Mouse (Mus musculus) T-cell, adult 2 months (primary cell): ENCODE measurements around the gene Rala.
"Not testable (repeated sequence)": the region's sequence is repeated elsewhere in the genome, so short reads cannot be mapped to it uniquely, and the experiment has no call there.

Source experiments
- DNase-seq: peaks from one replicate; pipeline ENCODE4 v3.0.0; 2022; ENCODE audit warnings: low spot score

Rala gene

GRCm38 (mm10) chr13:17944078-17944917 lies at the start of gene Rala:
Gene Rala (minus strand): TSS chr13:17944239.
- DNase-seq, result peak; percentile 93

- DNase-seq, result no peak
These were observed 49.4 kb upstream of the Rala start for GRCm38 (mm10) chr13:17993515-17993847.

- DNase-seq, result peak; percentile 86
These were observed 48.9 kb upstream of the Rala start, which contains the start of gene Yae1d1 for GRCm38 (mm10) chr13:17992697-17993514. Gene Yae1d1 (minus strand): TSS chr13:17993349.

GRCm38 (mm10) chr13:17992009-17992408 lies 48.0 kb upstream of the Rala start:
- DNase-seq, result no peak

DNA sequence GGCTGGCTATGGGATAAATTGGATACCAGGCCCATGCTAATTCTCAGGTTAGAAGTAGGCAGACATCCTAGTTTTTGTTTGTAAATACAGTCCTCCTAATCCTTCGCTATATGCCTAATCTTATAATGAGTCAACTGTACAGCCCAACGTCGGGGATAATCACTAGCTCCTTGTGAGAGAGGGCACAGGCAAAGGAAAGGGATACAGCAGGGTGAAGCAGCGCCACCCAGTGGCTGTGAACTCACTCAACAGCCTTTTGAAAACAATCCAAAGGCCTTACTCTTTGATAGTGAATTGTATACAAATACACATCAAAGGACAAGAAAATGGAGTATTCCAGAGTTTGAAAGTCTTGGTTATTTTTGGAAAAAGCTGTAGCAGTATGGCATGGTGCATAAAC lies 39.2 kb upstream of the Rala start:
- DNase-seq, result peak; percentile 24

GRCm38 (mm10) chr13:17982634-17983033 lies 38.6 kb upstream of the Rala start:
- DNase-seq, result no peak

DNA sequence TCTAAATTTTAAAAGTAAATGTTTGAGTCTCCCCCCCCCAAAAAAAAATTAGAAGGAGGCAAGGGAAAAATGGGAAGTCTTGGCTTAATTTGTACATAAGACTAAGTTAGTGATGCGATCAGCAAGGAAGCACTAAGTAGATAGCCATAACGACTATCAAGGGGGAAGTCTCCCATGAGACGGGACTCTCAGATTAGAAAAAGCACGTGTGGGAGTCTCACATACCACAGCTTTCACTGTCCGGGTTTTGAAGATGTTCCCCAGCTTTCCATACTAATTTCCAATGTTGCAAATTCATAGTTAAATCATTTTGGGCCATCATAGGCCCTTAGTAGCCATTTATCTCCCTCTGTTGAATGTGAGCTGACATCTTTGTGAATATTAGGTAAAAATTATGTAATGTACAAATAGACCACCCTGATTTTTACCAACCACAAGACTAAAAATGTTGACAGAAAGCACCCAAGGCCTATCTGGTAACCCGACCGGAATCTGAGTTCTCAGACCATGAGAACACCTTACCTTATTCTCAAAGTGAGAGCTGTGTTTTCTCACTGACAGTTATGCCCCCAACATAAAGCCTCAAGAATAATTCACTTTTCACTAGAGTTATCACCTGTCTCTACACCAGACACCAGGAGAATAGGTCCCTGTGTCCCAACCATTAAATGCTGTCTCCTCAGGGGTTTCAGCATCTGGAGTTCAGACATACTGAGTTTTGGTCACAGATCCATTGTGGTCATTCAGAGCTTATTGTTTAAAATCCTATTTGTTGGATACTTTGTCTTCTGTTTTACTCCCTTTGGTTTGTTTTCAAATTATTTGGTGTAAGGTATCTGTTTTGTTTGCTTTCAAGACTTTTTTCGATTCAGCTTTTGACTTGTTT lies 33.1 kb upstream of the Rala start:
- DNase-seq, result no peak

- peak; percentile 59 for DNase-seq
These were observed 31.9 kb upstream of the Rala start for GRCm38 (mm10) chr13:17975891-17976290.

GRCm38 (mm10) chr13:17975457-17975856 lies 31.4 kb upstream of the Rala start:
- DNase-seq, result no peak

DNA sequence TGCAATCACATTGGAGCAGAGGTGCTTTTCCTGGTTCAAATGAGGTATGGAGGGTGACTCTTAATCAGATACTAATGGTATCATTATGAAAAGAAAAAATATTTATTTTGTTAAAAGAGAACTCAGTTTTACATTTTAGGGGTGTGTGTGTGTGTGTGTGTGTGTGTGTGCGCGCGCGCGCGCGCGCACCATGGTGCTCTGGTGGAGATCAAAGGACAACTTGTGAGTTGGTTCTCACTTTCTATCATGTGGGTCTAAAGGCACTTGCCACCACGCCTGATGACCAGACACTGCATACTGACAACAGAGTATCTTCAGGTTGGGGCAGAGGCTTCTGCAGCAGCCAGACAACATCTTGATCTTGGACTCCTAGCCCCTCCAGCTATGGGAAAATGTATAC lies 30.7 kb upstream of the Rala start:
- no peak for DNase-seq

- no peak for DNase-seq
These were observed 16.6 kb upstream of the Rala start for GRCm38 (mm10) chr13:17960613-17961012.

DNA sequence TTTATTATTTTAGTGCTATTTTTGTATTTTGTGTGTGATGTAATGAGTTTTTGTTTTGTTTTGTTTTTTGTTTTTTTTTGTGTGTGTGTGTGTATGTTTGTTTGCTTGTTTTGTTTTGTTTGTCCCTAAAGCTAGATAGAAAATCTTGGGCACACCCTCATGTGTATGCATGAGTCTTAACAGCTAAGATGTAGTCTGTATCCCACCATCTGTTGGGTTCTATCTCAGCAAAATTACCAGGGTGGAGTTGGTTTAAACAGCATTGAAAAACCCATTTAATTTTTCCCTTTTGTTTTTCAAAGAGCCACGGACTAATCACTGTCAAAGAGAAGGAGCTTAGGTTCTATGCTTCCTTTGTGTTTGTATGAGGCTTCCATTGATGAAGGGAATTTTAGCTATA lies 10.2 kb upstream of the Rala start:
- DNase-seq, result no peak

DNA sequence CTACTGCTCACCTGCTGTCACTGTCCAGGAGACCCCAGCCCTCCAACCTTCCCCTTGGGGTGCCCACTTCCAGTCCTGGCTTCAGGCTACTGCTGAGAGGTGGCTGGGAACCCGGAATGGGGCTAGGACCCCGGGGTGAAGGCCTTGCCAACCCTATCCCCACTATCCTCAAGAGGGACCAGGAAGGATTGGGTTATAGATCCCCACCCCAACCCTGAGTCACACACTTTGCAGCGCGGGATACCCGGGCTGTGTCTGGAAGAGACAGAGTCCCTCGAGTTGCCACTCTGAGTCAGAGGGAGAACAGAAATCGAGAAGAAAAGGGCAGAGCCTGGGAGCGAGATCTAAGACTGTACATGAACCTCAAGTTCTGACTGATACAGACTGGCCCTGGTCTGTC lies 6.5 kb upstream of the Rala start:
- DNase-seq, result not testable (repeated sequence)

DNA sequence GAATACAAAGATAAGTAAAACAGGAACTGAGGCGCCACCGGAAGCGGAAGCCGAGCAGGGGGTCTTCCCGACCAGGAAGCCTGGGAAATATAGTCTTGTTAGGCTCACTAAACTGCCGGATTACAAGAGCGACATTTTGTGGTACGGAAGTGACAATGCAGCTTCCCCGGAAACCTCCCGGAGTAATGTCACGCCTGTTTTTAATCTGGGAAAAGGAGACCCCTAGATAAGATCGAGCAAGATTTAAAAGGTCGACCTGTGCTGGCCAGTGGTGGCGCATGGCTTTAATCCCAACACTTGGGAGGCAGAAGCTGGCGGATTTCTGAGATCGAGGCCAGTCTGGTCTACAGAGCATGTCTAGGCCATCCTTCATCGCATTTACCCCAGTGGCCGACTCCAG lies 5.5 kb upstream of the Rala start:
- DNase-seq, result no peak

DNA sequence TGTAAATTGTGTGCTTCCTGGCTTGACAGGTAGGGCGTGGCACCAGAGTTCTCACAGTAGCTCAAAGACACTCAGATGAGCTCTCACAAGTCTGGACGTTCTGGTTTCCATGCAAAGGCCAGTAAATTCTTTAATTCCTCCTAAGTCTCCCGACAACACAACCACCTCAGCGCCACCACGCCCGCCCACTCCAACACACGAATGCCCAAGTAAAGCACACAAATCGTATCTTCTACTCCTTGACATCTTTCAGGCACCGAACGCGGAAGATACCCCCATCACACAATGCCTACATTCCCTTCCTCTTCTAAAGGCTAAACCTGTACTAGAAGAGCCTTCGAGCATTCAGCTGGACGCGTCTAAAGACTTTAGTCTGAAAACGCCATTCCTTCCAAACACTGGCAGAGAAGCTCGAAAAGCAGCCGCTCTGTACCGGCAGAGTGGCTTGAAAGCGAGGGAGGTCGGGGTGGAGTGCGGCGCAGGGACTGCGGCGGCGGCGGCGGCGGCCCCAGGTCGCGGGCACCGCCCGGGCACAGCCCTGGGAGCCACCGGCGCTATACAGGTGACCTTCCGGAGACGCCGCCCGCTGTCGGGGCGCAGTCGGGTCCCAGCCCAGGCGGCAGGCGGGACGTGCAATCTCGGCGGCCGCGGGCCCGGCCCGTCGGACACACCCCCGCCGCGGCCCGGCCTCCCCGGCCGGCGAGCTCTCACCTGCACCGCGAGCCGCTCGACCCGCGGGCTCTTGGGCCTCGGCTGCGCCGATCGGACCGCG lies 547 bp downstream of the Rala start:
- no peak for DNase-seq

DNA sequence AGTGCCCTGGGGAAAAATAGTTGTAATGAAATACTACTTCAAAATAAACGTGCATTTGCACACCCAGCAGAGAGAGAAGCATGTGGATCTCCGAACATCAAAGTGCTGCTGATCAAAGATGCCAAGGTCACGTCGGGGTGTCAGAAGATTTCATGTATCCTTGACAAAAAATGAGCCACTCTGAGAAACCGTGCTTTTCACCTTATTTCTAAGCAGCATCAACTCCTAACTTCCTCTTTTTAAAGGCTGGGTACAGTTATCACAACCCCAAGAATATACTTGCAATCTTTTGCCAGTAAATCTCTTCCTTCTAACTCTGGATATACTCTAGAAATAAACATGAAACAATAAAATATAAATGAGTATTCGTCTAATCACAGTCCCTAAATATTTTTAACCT lies 1.7 kb downstream of the Rala start:
- DNase-seq, result no peak

- no peak for DNase-seq
These were observed 36.7 kb downstream of the Rala start for GRCm38 (mm10) chr13:17907309-17907708.

DNA sequence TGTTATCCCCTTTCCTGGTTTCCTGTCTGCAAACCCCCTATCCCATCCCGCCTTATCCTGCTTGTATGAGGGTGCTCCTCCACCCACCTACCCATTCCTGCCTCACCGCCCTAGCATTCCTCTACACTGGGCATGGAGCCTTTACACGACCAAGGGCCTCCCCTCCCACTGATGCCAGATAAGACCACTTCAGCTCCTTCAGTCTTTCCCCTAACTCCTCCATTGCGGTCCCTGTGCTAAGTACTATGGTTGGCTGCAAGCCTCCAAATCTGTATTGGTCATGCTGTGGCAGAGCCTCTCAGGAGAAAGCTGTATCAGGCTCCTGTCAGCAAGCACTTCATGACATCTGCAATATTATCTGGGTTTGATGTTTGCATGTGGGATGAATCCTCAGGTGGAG lies 42.6 kb downstream of the Rala start:
- DNase-seq, result no peak

DNA sequence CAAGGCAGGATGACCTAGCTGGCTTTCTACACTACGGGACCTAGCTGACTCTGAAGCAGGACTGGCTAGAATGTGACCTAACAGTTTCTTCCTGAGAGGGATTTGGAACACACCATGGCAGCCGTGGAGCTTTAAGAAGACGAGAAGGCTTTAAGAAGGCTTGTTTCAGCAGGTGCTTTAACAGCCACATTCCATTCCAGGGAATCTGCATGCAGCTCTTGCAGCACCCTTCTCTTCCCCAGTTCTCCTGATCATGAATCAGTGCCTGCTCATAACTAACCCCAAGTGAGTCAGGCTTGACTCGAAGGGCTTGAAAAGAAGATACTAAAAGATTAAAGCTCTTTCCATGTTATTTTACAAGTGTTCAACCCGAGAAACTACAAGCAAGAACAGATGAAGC lies 43.4 kb downstream of the Rala start:
- DNase-seq, result no peak

- no peak for DNase-seq
These were observed 47.0 kb downstream of the Rala start for GRCm38 (mm10) chr13:17897040-17897439.

DNA sequence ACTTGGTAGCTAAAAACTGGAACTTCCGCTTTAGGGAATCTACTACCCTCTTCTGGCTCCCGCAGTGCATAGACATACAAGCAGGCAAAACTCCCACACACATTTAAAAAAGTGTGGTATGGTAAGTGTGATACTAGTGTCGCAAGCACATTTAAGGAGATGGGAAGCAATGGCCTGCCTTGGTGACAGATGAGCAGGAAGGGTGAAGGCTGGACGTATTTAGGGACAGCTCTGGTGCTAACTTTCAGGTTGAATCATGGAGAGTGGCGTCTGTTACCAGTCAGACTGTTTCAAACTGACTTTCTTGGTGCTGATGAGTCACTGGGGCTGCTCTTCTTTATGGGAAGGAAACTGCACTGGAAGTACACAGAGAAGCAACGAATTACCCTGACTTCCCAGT lies 52.5 kb downstream of the Rala start:
- DNase-seq, result no peak

DNA sequence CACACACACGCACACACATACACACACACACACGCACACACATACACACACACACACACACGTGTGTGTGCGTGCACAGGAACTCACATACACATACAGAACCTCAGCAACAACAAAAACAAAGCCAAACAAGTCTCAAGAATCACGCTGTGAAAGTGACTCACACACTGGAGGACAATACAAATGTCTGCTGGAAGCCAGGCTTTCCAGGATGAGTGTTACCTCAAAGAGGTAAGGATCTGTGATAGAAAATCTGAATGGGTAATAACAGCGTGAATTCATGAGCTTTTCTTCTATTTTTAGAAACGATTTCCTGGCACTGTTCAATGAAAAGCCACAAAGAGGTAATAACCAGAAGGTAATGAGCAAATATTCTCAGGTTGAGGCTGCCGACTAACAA lies 59.8 kb downstream of the Rala start:
- no peak for DNase-seq
